Mouse (Mus musculus): Measurements from ENCODE around the gene Stt3b. TPM values are rescaled to one million over a fixed set of nuclear protein-coding genes. Genes with fewer than 3 reads are reported as not detected.

Gene Stt3b
- polyA plus RNA-seq, 1 experiment from 2014 or later, result 118 TPM

DNA sequence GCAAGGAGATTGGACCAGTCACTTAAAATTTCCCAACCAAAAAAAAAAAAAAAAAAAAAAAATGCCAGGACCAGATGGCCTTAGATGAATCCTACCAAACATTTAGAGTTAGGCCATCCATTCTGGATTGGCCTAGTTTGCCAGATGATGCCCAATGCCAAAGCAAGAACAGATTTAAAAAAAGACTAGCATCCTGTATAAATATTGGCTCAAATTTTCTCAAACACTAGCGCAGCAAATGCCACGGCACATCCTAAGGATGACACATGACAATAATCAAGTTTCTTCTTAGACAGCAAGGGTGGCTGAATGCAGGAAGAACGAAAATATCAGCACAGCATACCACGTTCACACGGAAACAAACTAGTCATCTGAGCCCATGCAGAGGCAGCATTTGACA is 76.5 kb downstream of the Stt3b start:
- ATAC-seq (replicated peaks; ENCODE audit: insufficient number of reproducible peaks, low FRiP score, low TSS enrichment, low read depth), result no peak
- 91% methylated on average over 5 of the region's 5 CpGs for WGBS
- no peak for DNase-seq (ENCODE audit: low spot score)

DNA sequence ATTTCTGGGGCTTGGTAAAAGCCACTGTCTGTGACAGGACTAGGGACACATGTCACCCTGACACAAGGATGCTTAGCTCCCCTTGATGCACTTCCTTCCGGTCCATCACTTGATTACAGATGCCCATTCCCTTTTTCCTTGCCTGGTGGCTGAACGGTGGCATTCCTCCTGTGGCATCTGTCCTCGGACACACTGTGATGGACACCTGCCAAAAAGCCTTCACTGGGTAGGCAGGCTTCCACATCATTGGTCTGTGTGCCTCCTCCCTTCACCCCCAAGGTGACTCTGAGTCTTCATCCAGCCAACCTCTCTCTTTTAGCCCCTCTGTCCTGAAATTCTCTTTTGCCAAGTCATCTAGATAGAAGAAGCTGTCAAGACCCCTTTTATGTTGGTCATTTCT is 78.7 kb downstream of the Stt3b start:
- DNase-seq (ENCODE audit: low spot score), result no peak
- no peak for ATAC-seq (replicated peaks; ENCODE audit: insufficient number of reproducible peaks, low FRiP score, low TSS enrichment, low read depth)
- WGBS, result 89% methylated on average over 3 of the region's 3 CpGs
- H3K9ac ChIP-seq (replicated peaks; ENCODE audit: low read length), result no peak overlapping the region
- no peak overlapping the region for H3K4me3 ChIP-seq (ENCODE audit: low read depth, low read length)
- H3K27me3 ChIP-seq (ENCODE audit: control insufficient read depth, insufficient read depth, low read length), result no peaks in the 10 kb centered on the region
- no peak overlapping the region for H3K27ac ChIP-seq (replicated peaks; ENCODE audit: low read depth, low read length)
- H3K4me1 ChIP-seq (ENCODE audit: control insufficient read depth, insufficient read depth, low read length), result no peaks in the 10 kb centered on the region
- H3K36me3 ChIP-seq (replicated peaks; ENCODE audit: control insufficient read depth, insufficient read depth, low read depth, low read length), result no peaks in the 10 kb centered on the region
- H3K4me2 ChIP-seq (ENCODE audit: low read depth, low read length), result no peak overlapping the region
- no peaks in the 10 kb centered on the region for H3K9me3 ChIP-seq (replicated peaks; ENCODE audit: control insufficient read depth, low read length)

More for the DNA sequence above, 76.5 kb downstream of the Stt3b start:
- Histone ChIP-seq H3K4me2 (ENCODE audit: low read depth, low read length) (no peak overlapping the region), H3K9me3 (replicated peaks; ENCODE audit: control insufficient read depth, low read length) (no peaks in the 10 kb centered on the region), H3K36me3 (replicated peaks; ENCODE audit: control insufficient read depth, insufficient read depth, low read depth, low read length) (no peaks in the 10 kb centered on the region), H3K27me3 (ENCODE audit: control insufficient read depth, insufficient read depth, low read length) (no peaks in the 10 kb centered on the region), H3K4me3 (ENCODE audit: low read depth, low read length) (no peak overlapping the region), H3K9ac (replicated peaks; ENCODE audit: low read length) (no peak overlapping the region), H3K4me1 (ENCODE audit: control insufficient read depth, insufficient read depth, low read length) (no peaks in the 10 kb centered on the region), H3K27ac (replicated peaks; ENCODE audit: low read depth, low read length) (no peak overlapping the region)

DNA sequence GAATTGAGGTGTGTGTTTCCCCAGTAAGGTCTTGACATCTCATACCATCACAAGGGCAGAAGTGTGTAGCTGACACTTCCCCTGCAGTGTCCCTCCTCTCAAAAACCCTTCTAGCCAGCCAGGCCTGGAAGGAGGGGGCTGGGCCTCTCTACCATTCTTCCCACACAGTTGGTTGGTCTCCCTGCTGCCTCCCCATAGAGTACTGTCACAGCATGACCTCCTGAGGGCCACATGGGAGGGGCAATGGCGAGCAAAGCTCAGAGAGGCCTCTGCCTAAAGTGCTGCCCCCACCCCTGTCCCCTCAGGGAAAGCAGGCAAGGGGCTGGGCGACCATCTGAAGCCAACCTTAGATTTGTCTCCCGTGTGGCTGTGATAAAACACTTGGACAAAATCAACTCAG is 80.1 kb downstream of the Stt3b start:
- Histone ChIP-seq H3K4me1 (ENCODE audit: control insufficient read depth, insufficient read depth, low read length) (no peaks in the 10 kb centered on the region), H3K27ac (replicated peaks; ENCODE audit: low read depth, low read length) (no peak overlapping the region), H3K9ac (replicated peaks; ENCODE audit: low read length) (no peak overlapping the region), H3K9me3 (replicated peaks; ENCODE audit: control insufficient read depth, low read length) (no peaks in the 10 kb centered on the region), H3K36me3 (replicated peaks; ENCODE audit: control insufficient read depth, insufficient read depth, low read depth, low read length) (no peaks in the 10 kb centered on the region), H3K4me3 (ENCODE audit: low read depth, low read length) (no peak overlapping the region), H3K27me3 (ENCODE audit: control insufficient read depth, insufficient read depth, low read length) (no peaks in the 10 kb centered on the region), H3K4me2 (ENCODE audit: low read depth, low read length) (no peak overlapping the region)
- DNase-seq (ENCODE audit: low spot score) (no peak), ATAC-seq (replicated peaks; ENCODE audit: insufficient number of reproducible peaks, low FRiP score, low TSS enrichment, low read depth) (no peak)
- WGBS, result 17% methylated on average over 3 of the region's 3 CpGs

DNA sequence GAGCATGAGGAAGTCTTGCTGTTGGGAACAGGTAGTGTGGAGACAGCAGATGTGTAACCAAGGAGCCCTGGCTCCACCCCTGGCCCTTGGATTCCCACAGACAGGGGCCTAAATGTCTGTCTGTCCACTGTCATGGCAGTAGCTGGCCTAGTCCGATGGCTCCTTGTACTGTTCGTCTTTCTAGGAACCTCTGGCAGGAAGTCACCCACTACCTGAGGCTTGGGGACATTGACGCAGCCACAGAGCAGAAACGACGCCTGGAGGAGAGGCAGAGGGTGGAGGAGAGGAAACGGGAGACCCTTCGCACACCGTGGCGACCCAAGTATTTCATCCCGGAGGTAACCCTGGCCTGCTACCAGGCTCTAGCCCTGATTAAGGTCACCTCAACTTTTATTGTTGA is 80.5 kb downstream of the Stt3b start:
- no peak for ATAC-seq (replicated peaks; ENCODE audit: insufficient number of reproducible peaks, low FRiP score, low TSS enrichment, low read depth)
- 62% methylated on average over 10 of the region's 10 CpGs for WGBS

DNA sequence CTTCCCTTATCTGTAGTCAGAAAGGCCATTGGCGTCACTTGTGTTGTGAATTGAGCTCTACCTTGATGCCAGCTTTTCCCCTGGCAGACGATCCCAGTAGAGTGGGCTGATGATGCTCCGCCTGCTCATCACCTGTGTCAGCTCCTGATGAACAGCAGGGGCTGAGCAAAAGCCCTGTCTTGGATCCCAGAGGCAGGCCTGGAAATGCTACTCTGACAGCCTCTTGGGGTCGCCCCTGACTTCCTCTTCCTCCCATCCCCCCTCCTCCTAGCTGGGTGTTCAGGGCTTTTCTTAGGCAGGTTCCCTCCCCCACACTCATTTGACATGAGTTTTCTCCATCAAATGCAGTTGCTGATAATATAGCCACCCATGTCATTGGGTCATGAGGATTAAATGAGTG is 81.1 kb downstream of the Stt3b start:
- no peak for ATAC-seq (replicated peaks; ENCODE audit: insufficient number of reproducible peaks, low FRiP score, low TSS enrichment, low read depth)
- Histone ChIP-seq H3K4me1 (ENCODE audit: control insufficient read depth, insufficient read depth, low read length) (no peaks in the 10 kb centered on the region), H3K27ac (replicated peaks; ENCODE audit: low read depth, low read length) (no peak overlapping the region), H3K4me3 (ENCODE audit: low read depth, low read length) (no peak overlapping the region), H3K9ac (replicated peaks; ENCODE audit: low read length) (no peak overlapping the region), H3K4me2 (ENCODE audit: low read depth, low read length) (no peak overlapping the region), H3K27me3 (ENCODE audit: control insufficient read depth, insufficient read depth, low read length) (no peaks in the 10 kb centered on the region), H3K36me3 (replicated peaks; ENCODE audit: control insufficient read depth, insufficient read depth, low read depth, low read length) (no peaks in the 10 kb centered on the region), H3K9me3 (replicated peaks; ENCODE audit: control insufficient read depth, low read length) (no peaks in the 10 kb centered on the region)
- no peak for DNase-seq (ENCODE audit: low spot score)
- 75% methylated on average over 4 of the region's 4 CpGs for WGBS

More for the DNA sequence above, 80.5 kb downstream of the Stt3b start:
- H3K36me3 ChIP-seq (replicated peaks; ENCODE audit: control insufficient read depth, insufficient read depth, low read depth, low read length), result no peaks in the 10 kb centered on the region
- H3K27me3 ChIP-seq (ENCODE audit: control insufficient read depth, insufficient read depth, low read length), result no peaks in the 10 kb centered on the region
- no peak overlapping the region for H3K4me3 ChIP-seq (ENCODE audit: low read depth, low read length)
- H3K4me2 ChIP-seq (ENCODE audit: low read depth, low read length), result no peak overlapping the region
- H3K9me3 ChIP-seq (replicated peaks; ENCODE audit: control insufficient read depth, low read length), result no peaks in the 10 kb centered on the region
- H3K4me1 ChIP-seq (ENCODE audit: control insufficient read depth, insufficient read depth, low read length), result no peaks in the 10 kb centered on the region
- H3K9ac ChIP-seq (replicated peaks; ENCODE audit: low read length), result no peak overlapping the region
- no peak overlapping the region for H3K27ac ChIP-seq (replicated peaks; ENCODE audit: low read depth, low read length)
- DNase-seq (ENCODE audit: low spot score), result no peak

DNA sequence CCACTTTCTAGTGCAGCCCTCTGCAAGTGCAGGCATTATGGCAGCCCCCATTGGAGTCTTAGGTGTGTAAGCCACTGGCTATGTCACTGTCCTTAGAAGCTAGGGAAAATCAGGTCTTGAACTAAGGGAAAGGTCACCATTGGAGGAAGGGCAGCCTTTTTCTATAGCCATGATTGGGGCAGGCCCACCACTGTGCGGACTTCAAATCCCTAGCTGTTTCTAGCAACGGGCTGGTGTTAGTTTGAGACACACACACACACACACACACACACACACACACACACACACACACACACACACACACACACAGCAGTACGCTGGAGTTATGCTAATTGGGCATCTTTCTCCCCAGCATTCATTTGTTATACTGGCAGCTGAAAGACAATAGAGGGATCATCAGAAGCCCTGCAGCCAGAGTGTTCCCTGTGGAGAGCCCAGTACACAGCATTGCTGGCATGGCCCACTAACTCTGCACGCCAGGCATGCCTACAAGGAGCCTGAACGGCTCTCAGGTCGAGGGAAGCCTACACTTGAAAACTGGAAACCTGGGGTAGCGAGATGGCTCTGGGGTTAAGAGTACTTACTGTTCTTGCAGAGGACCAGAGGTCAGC is 85.4 kb downstream of the Stt3b start:
- Histone ChIP-seq H3K9me3 (replicated peaks; ENCODE audit: control insufficient read depth, low read length) (no peaks in the 10 kb centered on the region), H3K36me3 (replicated peaks; ENCODE audit: control insufficient read depth, insufficient read depth, low read depth, low read length) (no peaks in the 10 kb centered on the region), H3K4me3 (ENCODE audit: low read depth, low read length) (no peak overlapping the region), H3K27me3 (ENCODE audit: control insufficient read depth, insufficient read depth, low read length) (no peaks in the 10 kb centered on the region), H3K27ac (replicated peaks; ENCODE audit: low read depth, low read length) (no peak overlapping the region), H3K4me2 (ENCODE audit: low read depth, low read length) (no peak overlapping the region), H3K4me1 (ENCODE audit: control insufficient read depth, insufficient read depth, low read length) (no peaks in the 10 kb centered on the region), H3K9ac (replicated peaks; ENCODE audit: low read length) (no peak overlapping the region)
- DNase-seq (ENCODE audit: low spot score) (no peak), ATAC-seq (replicated peaks; ENCODE audit: insufficient number of reproducible peaks, low FRiP score, low TSS enrichment, low read depth) (peak; percentile 26; the same call in 1 of the 2 replicates)
- WGBS, result 38% methylated on average over 7 of the region's 7 CpGs

DNA sequence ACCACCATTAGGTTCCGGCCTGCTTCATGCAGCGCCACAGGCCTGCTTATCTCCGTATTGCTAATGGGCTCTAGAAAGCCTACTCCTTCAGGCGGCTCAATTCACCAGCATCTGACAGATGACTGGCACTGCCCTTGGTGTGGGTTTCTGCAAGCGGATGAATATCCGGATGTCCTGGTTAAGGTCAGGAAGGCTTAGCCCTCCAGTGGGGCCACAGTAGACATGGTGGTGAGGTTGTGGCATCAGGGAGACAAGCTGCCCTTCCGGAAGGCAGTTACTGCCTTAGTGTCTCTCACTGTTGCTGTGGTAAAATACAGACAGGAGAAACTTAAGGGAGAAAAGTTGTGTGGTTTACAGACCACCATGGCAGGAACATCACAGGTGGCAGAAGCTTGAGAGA is 89.0 kb downstream of the Stt3b start:
- Histone ChIP-seq H3K27me3 (ENCODE audit: control insufficient read depth, insufficient read depth, low read length) (no peaks in the 10 kb centered on the region), H3K4me1 (ENCODE audit: control insufficient read depth, insufficient read depth, low read length) (no peaks in the 10 kb centered on the region), H3K9me3 (replicated peaks; ENCODE audit: control insufficient read depth, low read length) (no peaks in the 10 kb centered on the region), H3K9ac (replicated peaks; ENCODE audit: low read length) (no peak overlapping the region), H3K4me3 (ENCODE audit: low read depth, low read length) (no peak overlapping the region), H3K36me3 (replicated peaks; ENCODE audit: control insufficient read depth, insufficient read depth, low read depth, low read length) (no peaks in the 10 kb centered on the region), H3K27ac (replicated peaks; ENCODE audit: low read depth, low read length) (no peak overlapping the region), H3K4me2 (ENCODE audit: low read depth, low read length) (no peak overlapping the region)
- no peak for DNase-seq (ENCODE audit: low spot score)
- 89% methylated on average over 7 of the region's 7 CpGs for WGBS
- ATAC-seq (replicated peaks; ENCODE audit: insufficient number of reproducible peaks, low FRiP score, low TSS enrichment, low read depth), result no peak

DNA sequence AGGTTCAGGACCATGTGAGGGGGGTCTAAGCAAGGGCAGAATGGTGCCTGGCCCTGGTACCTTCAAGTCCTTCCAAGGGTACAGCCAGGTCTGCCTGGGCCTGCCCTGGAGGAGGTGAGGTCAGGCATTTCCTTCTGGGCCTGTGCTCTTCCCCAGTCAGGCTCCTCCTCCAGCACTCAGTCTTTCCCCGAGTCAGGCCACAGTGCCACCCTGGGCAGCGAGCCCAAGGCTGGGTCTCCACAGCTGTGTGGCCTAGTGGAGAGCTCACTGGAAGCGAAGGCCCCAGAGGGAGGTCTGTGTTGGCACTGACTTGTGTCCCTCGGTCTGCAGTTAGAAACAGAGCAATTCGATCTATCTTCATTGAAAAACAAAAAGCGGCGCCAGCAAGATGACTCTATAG is 89.8 kb downstream of the Stt3b start:
- Histone ChIP-seq H3K9ac (replicated peaks; ENCODE audit: low read length) (no peak overlapping the region), H3K36me3 (replicated peaks; ENCODE audit: control insufficient read depth, insufficient read depth, low read depth, low read length) (no peaks in the 10 kb centered on the region), H3K4me3 (ENCODE audit: low read depth, low read length) (no peak overlapping the region), H3K4me1 (ENCODE audit: control insufficient read depth, insufficient read depth, low read length) (no peaks in the 10 kb centered on the region), H3K9me3 (replicated peaks; ENCODE audit: control insufficient read depth, low read length) (no peaks in the 10 kb centered on the region), H3K4me2 (ENCODE audit: low read depth, low read length) (no peak overlapping the region), H3K27ac (replicated peaks; ENCODE audit: low read depth, low read length) (no peak overlapping the region), H3K27me3 (ENCODE audit: control insufficient read depth, insufficient read depth, low read length) (no peaks in the 10 kb centered on the region)
- WGBS, result 78% methylated on average over 7 of the region's 7 CpGs
- DNase-seq (ENCODE audit: low spot score), result no peak
- no peak for ATAC-seq (replicated peaks; ENCODE audit: insufficient number of reproducible peaks, low FRiP score, low TSS enrichment, low read depth)
